Mouse (Mus musculus) small intestine, adult 2 months (tissue): ENCODE measurements around the gene Cyp2e1.

Experiments
- CTCF ChIP-seq: fragments of 200-500 bp; IDR thresholded peaks from 2 replicates; pipeline ENCODE4 v1.5.1; 2012; ENCODE audit warnings: low read depth, mild to moderate bottlenecking, control low read depth, inconsistent platforms, low read length, moderate library complexity, mixed read lengths; ENCODE audit not compliant: insufficient replicate concordance, insufficient read length; ENCODE audit errors: extremely low read depth
- POLR2A ChIP-seq: fragments of 200-500 bp; IDR thresholded peaks from 2 replicates; pipeline ENCODE4 v1.6.1; 2012; ENCODE audit warnings: low read depth, mild to moderate bottlenecking, control low read depth, inconsistent platforms, low read length, moderate library complexity

- TF ChIP-seq CTCF (no peak), POLR2A (no peak)
These were observed 17.0 kb downstream of the Cyp2e1 start for GRCm38 (mm10) chr7:140780548-140780947.
